Mouse (Mus musculus): Measurements from ENCODE around the gene Fbxo36. TPM values are rescaled to one million over a fixed set of nuclear protein-coding genes. Genes with fewer than 3 reads are reported as not detected.
A peak's percentile ranks its signal among the peaks of the same experiment; 100 is the strongest.

The Fbxo36 gene
- polyA plus RNA-seq, 1 experiment from 2014 or later, result 28.9 TPM

DNA sequence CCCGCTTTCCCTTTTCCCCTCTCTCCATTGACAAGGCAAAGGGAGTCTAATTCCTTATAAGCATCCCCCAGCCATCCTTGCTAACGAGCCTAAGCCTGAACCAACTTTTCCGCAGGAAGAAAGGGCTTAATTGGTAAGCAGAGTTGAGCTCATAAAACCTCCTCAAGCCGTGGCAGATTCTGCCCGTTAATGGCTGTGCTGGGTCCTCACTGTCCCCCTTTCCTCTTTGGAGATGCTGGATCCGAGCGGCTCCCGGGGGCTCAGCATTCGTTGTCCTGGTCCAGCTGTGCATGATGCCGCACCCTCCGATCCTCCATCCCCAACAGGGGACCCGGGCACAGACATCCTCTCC is 94.5 kb downstream of the Fbxo36 start:
- no peak overlapping the region for H3K27ac ChIP-seq (replicated peaks)
- no peaks in the 10 kb centered on the region for H3K9me3 ChIP-seq (replicated peaks)
- H3K36me3 ChIP-seq, result no peaks in the 10 kb centered on the region
- H3K4me2 ChIP-seq (replicated peaks), result peak overlapping the region; percentile 94
- ATAC-seq (ENCODE audit: insufficient number of reproducible peaks, low FRiP score, low TSS enrichment, low read depth), result no peak
- peak overlapping the region; percentile 51 for H3K4me3 ChIP-seq (replicated peaks)
- WGBS, result 0% methylated on average over 12 of the region's 12 CpGs
- H3K4me1 ChIP-seq, result peaks cover 11% of the 10 kb centered on the region
- peaks cover 17% of the 10 kb centered on the region for H3K27me3 ChIP-seq
- 0 out of 2 replicates have a peak overlapping the region, but pooled peaks have one; percentile 21 for H3K9ac ChIP-seq

DNA sequence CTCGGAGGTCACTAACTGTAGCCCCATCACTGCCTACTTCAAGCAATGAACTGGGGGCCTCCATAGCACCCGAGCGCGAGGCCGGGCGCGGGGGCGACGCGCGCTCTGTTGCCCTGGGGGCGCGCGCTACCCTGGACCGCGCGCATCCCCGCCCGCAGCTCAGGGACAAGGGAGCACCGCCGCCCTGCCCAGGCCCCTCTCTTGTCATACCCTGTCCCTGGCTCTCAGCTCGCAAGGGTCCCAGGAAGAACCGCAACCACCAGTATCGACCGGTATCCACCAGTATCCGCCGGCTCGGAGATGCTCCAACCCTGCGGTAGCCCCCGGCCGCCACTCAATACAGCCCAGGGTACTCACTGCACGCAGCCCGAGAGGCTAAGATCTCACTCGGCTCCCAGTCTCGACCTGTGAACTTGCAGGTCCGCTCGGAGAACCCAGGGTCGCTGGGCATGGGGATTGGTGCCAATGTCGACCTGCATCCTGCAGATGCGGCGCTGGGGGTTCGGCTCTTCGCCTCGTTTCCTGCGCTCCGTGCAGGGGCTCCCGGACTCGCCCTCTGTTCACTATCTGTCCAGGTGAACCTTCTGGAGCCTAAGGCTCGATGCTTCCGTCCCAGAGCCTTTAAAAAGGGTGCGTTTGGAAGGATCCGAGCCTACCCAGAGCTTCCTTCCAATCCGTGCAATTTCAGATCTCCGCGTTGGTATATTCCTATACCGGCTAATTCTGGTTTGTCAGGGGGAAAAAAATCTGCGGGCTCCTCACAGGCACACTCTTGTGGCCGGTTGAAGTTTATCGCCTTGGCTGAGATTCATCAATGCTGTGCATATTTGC is 95.1 kb downstream of the Fbxo36 start, which contains the start of gene Slc16a14:
TSS of gene Slc16a14 (minus strand) at position 632 of the 831 bp plus-strand sequence.
- H3K4me2 ChIP-seq (replicated peaks), result peak within 1 kb of the TSS; percentile 94
- H3K36me3 ChIP-seq, result no peaks in the 10 kb centered on the region
- peak within 1 kb of the TSS; percentile 51 for H3K4me3 ChIP-seq (replicated peaks)
- WGBS, result under 1% methylated on average over 59 of the region's 59 CpGs
- peak; percentile 63; the same call in 1 of the 2 replicates for ATAC-seq (ENCODE audit: insufficient number of reproducible peaks, low FRiP score, low TSS enrichment, low read depth)
- peaks cover 11% of the 10 kb centered on the region for H3K4me1 ChIP-seq
- H3K27ac ChIP-seq (replicated peaks), result no peak within 1 kb of the TSS
- H3K27me3 ChIP-seq, result peaks cover 17% of the 10 kb centered on the region
- H3K9ac ChIP-seq, result peak within 1 kb of the TSS; percentile 21; the same call in 1 of the 2 replicates
- no peaks in the 10 kb centered on the region for H3K9me3 ChIP-seq (replicated peaks)

DNA sequence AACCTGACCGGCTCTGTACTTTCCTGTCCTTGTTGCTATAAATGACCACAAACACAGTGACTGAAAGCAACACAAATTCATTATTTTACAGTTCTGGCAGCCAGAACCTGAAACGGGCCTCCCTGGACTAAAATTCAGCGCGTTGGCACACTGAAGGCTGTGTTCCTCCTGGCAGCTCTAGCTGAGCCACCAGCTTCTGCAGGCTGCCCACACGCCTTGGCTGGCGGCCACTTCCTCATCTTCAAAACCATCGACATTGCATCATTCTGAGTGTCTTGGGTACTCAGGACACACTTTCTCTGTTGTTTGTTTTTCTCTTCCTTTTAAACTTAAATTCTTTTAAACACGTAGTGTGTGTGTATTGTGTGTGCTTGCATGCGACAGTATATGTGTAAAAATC is 96.0 kb downstream of the Fbxo36 start:
- H3K4me1 ChIP-seq, result peaks cover 11% of the 10 kb centered on the region
- WGBS, result 59% methylated on average over 9 of the region's 9 CpGs
- no peaks in the 10 kb centered on the region for H3K36me3 ChIP-seq
- no peak overlapping the region for H3K4me3 ChIP-seq (replicated peaks)
- no peak overlapping the region for H3K9ac ChIP-seq
- no peak overlapping the region for H3K27ac ChIP-seq (replicated peaks)
- no peak for ATAC-seq (ENCODE audit: insufficient number of reproducible peaks, low FRiP score, low TSS enrichment, low read depth)
- peak overlapping the region; percentile 94; the same call in 1 of the 2 replicates for H3K4me2 ChIP-seq (replicated peaks)
- no peaks in the 10 kb centered on the region for H3K9me3 ChIP-seq (replicated peaks)
- peaks cover 17% of the 10 kb centered on the region for H3K27me3 ChIP-seq

- ATAC-seq (ENCODE audit: insufficient number of reproducible peaks, low FRiP score, low TSS enrichment, low read depth), result no peak
- WGBS, result 85% methylated on average over 19 of the region's 19 CpGs
- H3K9ac ChIP-seq, result no peak overlapping the region
- H3K4me1 ChIP-seq, result peaks cover 11% of the 10 kb centered on the region
- no peaks in the 10 kb centered on the region for H3K9me3 ChIP-seq (replicated peaks)
- H3K27me3 ChIP-seq, result peaks cover 17% of the 10 kb centered on the region
- no peak overlapping the region for H3K27ac ChIP-seq (replicated peaks)
- no peak overlapping the region for H3K4me2 ChIP-seq (replicated peaks)
- no peaks in the 10 kb centered on the region for H3K36me3 ChIP-seq
- no peak overlapping the region for H3K4me3 ChIP-seq (replicated peaks)
Measured at GRCm38 (mm10) chr1:84936716-84937510, 97.3 kb downstream of the Fbxo36 start.

DNA sequence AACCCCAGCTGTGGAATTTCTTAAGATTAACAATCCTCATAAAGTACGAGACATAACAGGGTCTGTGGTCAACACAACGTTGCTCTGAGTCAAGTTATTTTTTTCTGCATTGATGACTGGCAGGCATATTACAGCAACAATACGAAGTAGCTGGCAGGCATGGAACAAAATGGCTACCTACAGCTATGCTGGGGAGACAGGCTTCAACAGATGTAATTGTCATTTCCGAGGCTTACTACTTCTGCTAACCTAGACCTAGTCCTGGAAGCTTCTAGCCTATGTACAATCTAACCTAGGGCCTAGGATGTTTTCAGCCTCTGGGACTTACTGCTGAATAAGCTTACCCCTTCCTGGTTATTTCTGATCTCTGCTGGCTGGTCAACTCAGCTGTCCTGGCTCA is 99.8 kb downstream of the Fbxo36 start:
- no peaks in the 10 kb centered on the region for H3K9me3 ChIP-seq (replicated peaks)
- H3K4me2 ChIP-seq (replicated peaks), result no peak overlapping the region
- H3K27me3 ChIP-seq, result peaks cover 5% of the 10 kb centered on the region
- H3K4me3 ChIP-seq (replicated peaks), result no peak overlapping the region
- H3K36me3 ChIP-seq, result no peaks in the 10 kb centered on the region
- no peak overlapping the region for H3K9ac ChIP-seq
- peaks cover 3% of the 10 kb centered on the region; the same call in 1 of the 2 replicates for H3K4me1 ChIP-seq
- no peak for ATAC-seq (ENCODE audit: insufficient number of reproducible peaks, low FRiP score, low TSS enrichment, low read depth)
- H3K27ac ChIP-seq (replicated peaks), result no peak overlapping the region
- 63% methylated on average over 4 of the region's 4 CpGs for WGBS

DNA sequence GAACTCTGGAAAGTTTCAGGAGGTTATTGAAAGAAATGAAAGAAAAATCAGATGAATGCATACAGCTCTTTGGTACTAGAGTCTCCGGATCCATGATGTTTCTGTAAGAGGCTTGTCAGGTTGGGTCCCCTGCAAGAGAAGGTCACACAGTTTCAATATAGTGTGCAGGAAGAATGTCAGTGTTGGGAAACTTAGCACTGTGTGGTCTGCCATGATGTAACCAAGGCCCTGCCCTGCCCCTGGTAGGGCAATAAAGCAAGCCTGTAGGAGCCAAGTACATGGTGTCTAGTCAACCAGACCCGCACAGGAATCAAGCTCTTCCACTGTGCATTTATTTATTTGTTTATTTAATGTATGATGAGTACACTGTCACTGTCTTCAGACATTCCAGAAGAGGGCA is 100.7 kb downstream of the Fbxo36 start:
- no peaks in the 10 kb centered on the region for H3K27me3 ChIP-seq
- no peaks in the 10 kb centered on the region for H3K4me1 ChIP-seq
- H3K36me3 ChIP-seq, result no peaks in the 10 kb centered on the region
- H3K9ac ChIP-seq, result no peak overlapping the region
- H3K4me3 ChIP-seq (replicated peaks), result no peak overlapping the region
- whole genome bisulfite sequencing, result 97% methylated on average over 2 of the region's 2 CpGs
- H3K9me3 ChIP-seq (replicated peaks), result no peaks in the 10 kb centered on the region
- H3K4me2 ChIP-seq (replicated peaks), result no peak overlapping the region
- ATAC-seq (ENCODE audit: insufficient number of reproducible peaks, low FRiP score, low TSS enrichment, low read depth), result no peak
- H3K27ac ChIP-seq (replicated peaks), result no peak overlapping the region

DNA sequence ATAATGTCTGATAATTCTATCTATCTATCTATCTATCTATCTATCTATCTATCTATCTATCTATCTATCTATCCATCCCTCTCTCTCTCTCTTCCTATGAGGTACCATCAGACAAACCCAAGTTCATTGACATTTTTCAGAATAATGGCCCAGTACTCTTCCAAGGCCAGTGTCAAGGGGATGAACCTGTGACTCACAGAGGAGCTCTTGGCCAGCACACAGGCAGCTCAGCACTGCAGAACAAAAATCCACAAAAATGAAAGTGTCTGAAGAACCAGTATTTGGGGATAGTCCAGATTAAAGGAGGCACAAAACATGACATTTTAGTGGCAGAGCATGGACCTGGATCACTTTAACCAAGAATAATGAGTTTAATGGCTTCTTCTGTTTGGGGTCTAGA is 103.0 kb downstream of the Fbxo36 start:
- Histone ChIP-seq H3K4me1 (no peaks in the 10 kb centered on the region), H3K27me3 (no peaks in the 10 kb centered on the region), H3K9me3 (replicated peaks) (no peaks in the 10 kb centered on the region), H3K36me3 (no peaks in the 10 kb centered on the region), H3K4me3 (replicated peaks) (no peak overlapping the region), H3K27ac (replicated peaks) (no peak overlapping the region), H3K4me2 (replicated peaks) (no peak overlapping the region), H3K9ac (no peak overlapping the region)
- no peak for ATAC-seq (ENCODE audit: insufficient number of reproducible peaks, low FRiP score, low TSS enrichment, low read depth)

DNA sequence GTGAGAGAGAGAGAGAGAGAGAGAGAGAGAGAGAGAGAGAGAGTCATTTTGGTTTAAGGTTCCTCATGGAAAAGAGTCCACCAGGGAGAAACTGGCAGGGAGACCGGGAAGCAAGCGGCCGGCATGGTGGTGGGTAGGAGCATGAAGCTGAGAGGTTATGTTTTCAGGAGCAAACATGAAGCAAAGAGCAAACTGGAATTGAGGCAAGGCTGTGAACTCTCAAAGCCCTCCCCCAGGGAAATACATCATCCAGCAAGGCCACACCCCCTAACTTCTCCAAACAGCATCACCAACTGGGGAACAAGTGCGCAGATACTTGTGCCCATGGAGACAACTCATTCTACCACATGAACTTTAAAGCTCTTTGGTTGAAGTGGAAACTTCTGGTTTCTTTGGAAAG is 103.9 kb downstream of the Fbxo36 start:
- Histone ChIP-seq H3K4me3 (replicated peaks) (no peak overlapping the region), H3K9me3 (replicated peaks) (no peaks in the 10 kb centered on the region), H3K27ac (replicated peaks) (no peak overlapping the region), H3K4me2 (replicated peaks) (no peak overlapping the region), H3K4me1 (no peaks in the 10 kb centered on the region), H3K27me3 (no peaks in the 10 kb centered on the region), H3K9ac (no peak overlapping the region), H3K36me3 (no peaks in the 10 kb centered on the region)
- 96% methylated on average over 4 of the region's 4 CpGs for WGBS
- no peak for ATAC-seq (ENCODE audit: insufficient number of reproducible peaks, low FRiP score, low TSS enrichment, low read depth)

GRCm38 (mm10) chr1:84945950-84946349 is 106.3 kb downstream of the Fbxo36 start:
- Histone ChIP-seq H3K36me3 (no peaks in the 10 kb centered on the region), H3K4me1 (no peaks in the 10 kb centered on the region), H3K27me3 (no peaks in the 10 kb centered on the region), H3K4me2 (replicated peaks) (no peak overlapping the region), H3K9me3 (replicated peaks) (no peaks in the 10 kb centered on the region), H3K27ac (replicated peaks) (no peak overlapping the region), H3K9ac (no peak overlapping the region), H3K4me3 (replicated peaks) (no peak overlapping the region)
- WGBS, result 78% methylated on average over 3 of the region's 3 CpGs
- no peak for ATAC-seq (ENCODE audit: insufficient number of reproducible peaks, low FRiP score, low TSS enrichment, low read depth)

DNA sequence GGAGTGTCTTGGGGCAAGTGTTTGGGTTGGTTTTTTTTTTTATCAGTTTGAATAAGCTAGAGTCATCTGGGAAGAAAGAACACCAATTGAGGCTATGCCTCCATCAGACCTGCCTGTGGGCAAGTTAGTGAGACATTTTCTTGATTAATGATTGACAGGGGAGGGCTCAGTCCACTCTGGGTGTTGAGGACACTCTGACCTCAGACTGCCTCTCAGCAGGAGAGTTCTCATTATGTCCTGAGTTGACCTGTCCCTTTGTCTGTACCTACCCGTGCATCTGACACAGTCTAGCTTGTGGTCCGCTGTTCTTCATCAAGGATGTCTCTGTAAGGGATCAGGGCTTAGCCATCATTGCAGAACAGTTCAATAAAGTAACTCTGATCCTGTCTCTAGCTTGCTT is 107.7 kb downstream of the Fbxo36 start:
- H3K4me3 ChIP-seq (replicated peaks), result no peak overlapping the region

More for the DNA sequence above, 107.7 kb downstream of the Fbxo36 start:
- Histone ChIP-seq H3K36me3 (no peaks in the 10 kb centered on the region), H3K9ac (no peak overlapping the region), H3K4me2 (replicated peaks) (no peak overlapping the region), H3K27me3 (no peaks in the 10 kb centered on the region), H3K27ac (replicated peaks) (no peak overlapping the region), H3K4me1 (no peaks in the 10 kb centered on the region), H3K9me3 (replicated peaks) (no peaks in the 10 kb centered on the region)
- no peak for ATAC-seq (ENCODE audit: insufficient number of reproducible peaks, low FRiP score, low TSS enrichment, low read depth)
- WGBS, result 67% methylated on average over 2 of the region's 2 CpGs

Data from embryonic facial prominence, embryonic 15.5 days (tissue).